Mouse (Mus musculus) right cerebral cortex, postnatal 14 days (tissue): Measurements from ENCODE around the gene Scn5a.

Source experiments
- DNase-seq: peaks from one replicate; pipeline ENCODE4 v3.0.0; 2022

Gene Scn5a

DNA sequence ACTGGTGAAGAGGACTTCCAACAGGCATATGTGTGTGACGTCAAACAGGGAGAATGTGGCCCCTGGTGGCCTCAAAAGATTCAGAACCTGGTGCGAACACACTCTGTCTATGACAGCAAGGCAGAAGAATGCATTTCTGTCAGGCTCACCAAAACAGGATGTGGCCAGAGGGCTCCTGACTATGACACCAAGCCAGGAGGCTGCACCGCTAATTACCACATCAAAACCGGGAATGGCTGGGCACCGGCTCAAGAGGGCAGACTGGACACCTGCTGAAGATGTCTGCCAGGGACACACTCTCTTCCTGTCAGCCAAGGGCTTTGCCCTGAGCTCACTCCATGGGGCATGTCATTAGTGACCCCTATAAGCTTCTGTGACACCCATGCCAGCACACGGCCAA lies 15.2 kb downstream of the Scn5a start:
- no peak for DNase-seq

DNA sequence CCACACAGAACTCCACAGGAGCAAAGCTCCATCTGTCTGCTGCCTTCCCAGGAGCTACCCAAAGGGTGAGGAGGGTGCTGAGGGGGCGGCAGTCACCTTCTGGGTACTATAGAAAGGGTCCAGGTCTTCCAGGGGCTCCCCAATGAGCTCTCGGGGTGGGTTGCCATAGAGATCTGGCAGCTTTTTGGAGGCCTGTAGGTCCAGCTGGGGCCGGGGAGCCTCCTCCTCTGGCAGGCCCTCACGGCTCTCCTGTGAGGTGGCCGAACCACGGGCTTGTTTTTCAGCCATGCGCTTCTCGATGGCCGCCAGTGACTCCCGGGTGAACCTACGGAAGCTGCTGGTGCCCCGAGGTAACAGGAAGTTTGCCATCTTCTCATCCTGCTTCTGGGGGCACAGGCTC lies 16.6 kb downstream of the Scn5a start:
- no peak for DNase-seq

DNA sequence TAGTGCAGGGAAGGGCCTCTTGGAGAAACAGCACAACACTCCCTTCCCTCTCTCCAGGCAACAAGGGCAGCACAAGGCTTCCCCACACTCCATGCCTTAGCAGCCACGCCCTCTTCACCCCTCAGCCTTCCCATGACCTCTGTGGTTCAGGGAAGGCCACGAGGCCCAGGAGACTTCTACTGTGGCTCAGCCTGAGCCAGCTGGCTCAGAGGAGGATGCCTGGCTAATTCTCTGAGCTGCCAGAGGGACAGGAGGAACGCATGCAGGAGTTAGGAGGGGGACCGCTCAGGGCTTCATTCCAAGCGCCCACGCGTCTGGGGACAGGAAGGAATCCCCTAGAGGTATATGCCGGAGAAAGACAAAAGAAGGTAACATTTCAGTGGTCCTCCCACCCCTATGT lies 17.1 kb downstream of the Scn5a start:
- peak; percentile 45 for DNase-seq

DNA sequence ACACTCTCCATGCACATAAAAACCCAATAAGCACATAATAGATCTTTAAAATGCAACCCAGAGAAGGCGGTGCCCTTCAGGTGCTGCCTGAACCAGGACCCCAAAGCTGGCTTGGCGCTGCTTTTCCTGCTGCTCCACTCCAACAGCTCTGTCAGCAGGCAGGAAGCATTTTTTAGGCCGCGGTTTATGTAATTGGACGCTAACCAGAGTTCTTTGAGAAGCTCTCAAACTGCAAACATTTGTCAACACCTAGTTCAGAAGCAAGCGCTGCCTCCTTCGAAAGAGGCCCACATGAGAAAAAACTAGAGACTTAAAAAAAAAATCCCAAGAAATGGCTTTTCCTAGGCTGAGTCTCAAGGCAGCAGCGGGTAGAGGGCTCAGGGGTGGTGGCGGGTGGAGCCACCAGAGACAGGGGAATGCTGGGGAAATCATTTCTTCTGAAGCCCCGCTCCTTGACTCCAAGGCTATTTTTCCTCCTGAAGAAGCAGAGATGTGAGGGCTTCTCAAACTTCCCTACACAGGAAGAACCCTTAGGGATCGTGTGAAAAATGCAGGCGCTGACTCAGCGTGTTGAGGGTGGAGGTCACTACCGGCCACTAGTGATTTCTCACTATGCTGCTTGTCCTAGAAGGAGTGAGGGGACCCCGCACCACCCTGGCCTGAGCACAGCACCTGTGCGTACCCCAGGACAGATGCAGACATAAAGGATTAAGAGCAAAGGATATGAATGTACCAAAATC lies 19.1 kb downstream of the Scn5a start:
- no peak for DNase-seq

DNA sequence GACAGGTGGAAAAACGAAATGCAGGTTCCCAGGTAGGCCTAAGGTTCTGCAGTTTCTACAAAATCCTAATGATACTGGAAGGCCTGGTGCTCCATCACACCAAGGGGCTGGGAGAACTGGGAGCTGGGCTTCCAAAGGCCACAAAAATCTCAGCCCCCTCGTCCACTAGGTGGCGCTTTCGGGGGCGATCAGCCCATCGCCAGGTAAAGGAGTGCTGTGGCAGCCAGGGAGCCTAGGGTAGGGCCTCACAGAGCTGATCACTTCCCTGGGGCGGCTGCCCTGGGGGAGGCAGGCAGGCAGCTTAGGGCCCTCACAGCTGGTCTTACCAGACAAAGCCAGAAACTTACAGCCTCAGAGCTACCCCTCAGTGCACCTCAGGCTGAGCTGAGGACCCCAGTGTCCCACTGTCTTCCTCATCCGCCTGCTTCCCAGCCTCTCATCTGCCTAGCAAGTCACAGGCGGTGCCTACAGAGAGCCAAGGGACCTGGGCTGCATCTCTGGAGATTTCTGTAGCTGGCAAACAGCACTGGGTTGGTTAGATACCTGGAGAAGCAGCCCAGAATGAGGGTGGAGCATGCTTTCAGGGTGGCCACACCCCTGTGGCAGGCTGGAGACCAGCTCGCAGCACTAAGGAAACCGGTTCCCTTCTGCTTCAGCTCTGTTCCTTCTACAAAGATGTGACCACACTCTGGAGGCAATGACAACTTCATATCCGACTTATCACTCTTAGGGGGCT lies 20.5 kb downstream of the Scn5a start:
- DNase-seq = peak; percentile 56

DNA sequence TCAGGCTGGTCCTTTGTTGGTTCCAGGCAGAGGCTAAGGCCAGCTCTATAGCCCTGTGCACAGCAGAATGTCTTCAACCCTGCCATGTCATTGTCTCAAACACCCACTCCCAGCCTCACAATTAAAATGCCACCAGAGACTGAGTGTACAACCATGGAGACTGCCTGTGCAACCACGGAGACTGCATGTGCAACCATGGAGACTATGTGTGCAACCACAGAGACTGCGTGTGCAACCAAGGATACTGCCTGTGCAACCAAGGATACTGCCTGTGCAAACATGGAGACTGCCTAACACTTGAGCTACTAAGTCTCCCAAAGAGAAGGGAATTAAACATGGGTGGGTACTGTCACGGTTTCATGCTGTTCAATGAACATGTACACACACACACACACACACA lies 22.8 kb downstream of the Scn5a start:
- no peak for DNase-seq

DNA sequence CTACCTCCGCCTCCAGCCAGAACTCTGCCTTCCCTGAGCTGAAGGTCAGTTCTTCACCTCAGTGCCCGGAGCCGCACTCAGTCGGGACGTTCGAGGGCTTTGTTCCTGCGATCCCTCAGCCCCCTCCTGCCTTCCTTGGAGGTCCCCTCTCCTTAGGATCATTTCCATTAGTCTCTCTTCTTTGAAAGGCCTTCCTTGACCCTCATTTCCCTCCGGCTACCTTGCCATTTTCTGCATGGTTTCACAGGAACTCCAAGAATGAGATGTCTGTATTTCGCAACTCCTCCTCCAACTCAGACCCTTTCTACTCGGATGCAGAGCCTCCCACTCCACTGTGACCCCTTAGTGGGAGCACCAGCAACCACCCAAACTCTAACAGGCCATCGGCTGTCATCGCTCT lies 31.3 kb downstream of the Scn5a start:
- DNase-seq = no peak

DNA sequence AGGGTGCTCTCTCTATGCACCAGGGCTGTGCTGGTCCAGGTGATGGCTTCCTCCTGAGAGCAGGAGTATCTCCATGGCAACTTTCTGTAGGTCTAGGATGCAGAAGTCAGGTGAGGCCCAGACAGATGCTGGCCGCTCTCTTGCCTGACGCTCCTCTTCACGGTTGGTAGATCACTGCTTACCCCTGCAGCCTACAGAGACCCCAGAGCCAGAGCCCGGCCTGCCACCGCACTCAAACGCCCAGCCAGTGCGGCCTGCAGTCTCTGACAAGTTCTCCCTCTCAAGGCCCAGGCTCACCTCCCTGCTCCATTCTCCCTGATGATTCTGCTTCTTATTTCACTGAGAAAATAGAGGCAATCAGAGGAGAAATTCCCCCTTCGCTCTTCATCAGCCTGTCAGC lies 31.7 kb downstream of the Scn5a start:
- no peak for DNase-seq

DNA sequence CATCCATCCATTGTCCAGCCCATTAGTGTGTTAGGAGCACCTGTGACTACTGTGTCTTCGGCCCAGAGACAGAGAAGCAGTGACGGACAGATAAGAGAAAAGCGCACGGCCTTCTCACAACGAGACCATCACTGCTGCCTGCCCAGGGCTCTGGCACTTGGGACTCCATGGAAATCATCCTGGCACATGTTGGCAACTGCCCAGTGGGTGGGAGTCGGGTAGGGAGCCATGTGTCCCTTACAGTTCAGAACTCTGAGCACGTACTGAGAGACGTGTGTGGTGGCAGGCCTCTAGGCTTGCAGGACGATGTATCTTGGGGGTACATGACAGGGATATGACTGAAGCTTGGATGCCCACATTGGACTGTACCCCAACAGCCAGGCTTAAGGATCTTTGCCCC lies 38.1 kb downstream of the Scn5a start:
- no peak for DNase-seq

DNA sequence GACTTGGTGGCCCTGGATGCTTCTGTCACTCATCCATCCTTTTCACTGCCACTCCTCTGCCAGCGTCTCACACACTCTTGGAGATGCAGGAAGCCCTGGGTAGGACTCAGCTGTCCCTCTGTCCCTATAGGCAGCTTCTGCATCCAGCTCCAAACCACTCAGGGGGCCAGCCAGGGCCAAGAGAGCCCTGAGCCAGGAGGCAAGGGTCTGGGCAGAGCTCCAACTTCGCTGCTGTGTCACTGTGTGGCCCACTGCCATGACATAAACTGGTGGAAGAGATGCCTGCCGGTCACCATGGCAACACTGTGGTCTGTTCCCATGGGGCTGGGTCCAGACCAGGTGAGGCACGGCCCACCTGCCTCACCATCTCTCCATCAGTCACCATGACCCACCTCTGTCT lies 41.0 kb downstream of the Scn5a start:
- DNase-seq = peak; percentile 46

DNA sequence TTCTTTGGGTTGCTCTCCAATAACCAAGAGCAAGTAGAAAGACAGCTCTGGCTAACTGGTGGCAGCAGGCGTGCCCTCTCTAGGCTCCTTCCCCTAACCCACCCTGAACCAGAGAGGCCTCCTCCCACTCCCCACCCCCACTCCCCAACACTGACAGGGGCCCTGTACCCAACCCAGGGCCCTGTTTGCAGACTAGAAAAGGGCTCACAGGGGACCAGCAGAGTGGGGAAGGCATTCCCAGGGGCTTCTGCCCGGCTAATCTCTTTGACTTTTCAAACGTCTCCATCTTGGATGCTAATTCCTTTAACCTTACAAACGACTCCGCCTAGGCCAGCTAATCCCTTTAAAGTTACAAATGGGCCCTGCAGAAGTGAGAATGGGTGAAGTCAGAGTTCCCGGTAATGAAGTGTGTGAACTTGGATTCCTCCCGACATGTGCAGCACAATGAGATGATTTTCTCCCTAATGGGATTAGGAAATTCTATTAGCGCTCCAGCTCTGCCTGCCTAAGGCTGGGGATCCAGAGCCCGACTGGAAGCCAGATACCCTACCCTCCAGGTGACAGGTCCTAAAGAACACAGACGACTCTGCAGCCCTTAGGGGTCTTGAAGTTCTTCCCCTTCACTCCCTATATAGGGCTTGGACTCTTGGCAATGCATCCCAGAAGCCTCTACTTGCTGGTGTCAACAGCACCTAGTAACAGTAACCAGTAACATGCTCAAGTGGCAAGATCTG lies 47.0 kb downstream of the Scn5a start:
- no peak for DNase-seq

DNA sequence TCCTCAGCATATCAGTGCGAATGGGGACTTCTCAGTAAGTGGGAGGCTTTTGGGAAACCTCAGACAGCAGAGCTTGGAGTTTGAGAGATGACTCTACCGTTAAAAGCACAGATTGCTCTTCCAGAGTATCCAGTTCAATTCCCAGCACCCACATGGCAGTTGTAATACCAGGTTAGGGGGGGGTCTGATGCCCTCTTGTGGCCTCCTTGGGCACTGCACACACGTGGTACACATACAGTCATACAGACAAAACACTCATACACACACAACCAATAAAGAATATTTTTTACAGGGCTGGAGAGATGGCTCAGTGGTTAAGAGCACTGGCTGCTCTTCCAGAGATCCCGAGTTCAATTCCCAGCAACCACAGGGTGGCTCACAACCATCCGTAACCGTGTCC lies 54.3 kb downstream of the Scn5a start:
- DNase-seq = no peak

DNA sequence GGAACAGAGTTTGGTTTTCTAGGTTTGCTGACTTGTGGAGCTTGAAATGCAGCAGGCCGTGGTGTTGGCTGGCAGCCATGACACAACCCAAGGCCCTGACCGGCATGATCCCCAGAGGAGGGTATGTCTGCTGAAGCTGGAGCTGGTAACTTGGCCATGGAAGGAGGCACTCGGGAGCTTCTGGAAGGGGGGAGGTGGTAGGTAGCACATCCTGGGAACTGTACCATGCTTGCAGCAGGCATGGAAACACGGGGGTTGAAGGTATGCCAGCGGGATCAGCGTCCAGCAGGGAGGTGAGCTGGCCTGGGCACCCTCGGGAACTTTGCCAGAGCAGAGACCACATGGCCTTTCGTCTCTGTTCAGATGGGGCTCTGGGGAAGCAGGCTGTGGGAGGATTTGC lies 55.5 kb downstream of the Scn5a start:
- no peak for DNase-seq

DNA sequence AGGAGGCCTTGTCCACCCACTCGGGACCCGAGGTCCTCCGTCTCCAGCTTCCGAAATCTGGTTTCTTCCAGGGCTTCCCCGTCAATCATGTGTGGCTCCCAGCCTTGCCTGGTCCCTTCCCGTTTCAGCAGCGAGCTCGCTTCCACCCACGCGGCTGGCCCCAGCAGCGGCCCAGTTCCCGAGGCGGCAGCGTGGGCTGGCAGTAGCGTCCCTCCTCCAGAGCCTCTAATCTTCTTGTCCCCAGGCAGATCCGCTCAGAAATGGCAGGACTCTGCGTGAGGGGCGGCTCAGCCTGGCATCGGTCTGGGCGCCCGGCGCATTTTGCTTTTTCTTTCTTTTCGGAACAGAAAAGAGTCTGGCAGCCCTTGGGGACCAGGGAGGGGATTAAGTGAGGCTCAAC lies 59.7 kb downstream of the Scn5a start:
- DNase-seq = peak; percentile 48

DNA sequence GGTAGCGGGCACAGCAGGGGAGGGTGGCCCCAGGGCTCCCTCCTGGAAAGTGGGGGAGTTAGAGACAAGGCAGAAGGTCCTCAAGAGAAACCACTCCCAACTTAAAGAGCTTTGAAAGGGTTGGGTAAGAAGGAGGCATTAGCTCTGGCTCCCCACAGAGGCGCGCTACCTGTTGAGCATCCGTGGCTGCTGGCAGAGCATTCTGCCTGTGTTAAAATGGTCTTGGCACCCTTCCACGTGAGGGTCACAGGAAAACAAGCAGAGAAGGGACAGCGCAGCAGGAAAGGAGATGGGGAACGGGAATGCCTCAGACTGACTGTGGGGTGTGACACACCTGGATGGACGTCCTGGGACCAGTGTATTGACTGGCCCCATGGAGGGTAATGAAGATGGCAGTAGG lies 60.6 kb downstream of the Scn5a start:
- no peak for DNase-seq

DNA sequence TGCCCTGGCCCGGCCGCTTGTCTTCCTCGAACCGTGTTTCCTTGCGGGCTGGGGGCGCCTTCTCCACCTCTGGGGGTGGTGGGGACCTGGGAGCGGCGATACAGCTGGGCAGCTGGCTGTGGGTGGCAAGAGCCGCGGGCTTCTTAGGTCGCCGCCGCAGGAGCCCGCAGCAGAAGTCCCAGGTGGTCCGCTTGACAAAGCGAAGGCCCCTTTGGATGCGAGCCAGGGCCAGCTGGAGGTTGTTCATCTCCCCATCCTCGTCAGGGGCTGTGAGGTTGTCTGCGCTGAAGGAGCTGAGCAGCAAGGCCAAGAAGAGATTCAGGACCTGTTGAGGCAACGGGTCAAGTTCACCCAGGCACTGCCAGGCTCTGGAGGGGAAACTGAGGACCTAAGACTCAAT lies 61.3 kb downstream of the Scn5a start:
- peak; percentile 23 for DNase-seq

DNA sequence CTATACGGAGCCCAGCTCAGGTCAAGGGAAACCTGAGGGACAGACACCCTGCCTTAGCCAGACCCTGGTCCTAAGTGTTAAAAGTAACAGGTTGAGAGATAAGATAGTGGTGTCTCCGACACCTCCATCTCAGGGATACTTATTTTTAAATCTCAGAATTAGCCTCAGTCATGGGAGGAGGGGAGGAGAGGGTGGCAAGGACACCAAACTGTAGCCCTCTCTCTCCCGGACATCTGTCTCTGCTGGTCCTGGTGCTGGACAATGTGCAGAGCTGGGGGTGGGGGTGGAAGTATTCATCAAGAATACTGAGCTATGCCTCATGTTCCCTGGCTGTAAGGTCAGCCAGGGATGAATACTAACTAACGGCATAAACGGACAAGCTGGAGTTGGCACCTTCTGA lies 62.0 kb downstream of the Scn5a start:
- DNase-seq = no peak

DNA sequence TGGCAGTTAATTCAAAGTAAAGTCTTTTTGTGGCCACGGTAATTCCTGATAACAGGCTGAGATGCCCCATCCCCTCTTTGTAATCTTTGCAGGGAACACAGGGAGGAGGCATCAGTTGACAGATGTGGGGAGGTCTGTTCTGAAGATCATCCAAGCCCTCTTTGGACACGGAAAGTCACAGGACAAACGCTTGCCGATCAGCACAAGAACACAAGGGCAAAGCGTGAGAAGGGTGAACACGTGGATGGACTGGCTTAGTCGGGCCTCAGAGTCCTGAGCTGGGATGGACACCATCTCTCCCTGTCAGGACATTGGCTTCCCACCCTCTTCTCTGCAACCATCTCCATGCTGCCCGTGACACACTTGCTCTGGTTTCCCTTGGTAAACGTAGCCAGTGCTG lies 63.4 kb downstream of the Scn5a start:
- no peak for DNase-seq

DNA sequence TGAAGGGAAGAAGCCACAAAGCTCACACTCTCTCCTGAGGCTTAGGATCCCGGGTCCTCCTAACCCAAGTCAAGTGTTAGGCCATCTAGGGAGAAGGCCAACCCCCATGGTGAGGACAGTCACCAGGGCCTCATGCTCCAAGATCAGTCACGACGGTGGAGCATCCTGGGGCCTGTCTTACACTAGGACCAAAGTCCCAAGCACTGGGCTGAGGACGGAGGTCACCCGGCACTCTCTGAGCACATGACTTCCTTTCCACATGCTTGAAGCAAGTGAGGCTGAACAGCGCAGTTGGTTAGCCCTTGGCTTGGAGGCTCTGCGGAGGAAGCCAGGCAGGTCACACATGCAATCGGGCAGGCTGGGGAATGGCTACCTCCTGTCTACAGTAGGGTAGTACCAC lies 63.8 kb downstream of the Scn5a start:
- DNase-seq = no peak

DNA sequence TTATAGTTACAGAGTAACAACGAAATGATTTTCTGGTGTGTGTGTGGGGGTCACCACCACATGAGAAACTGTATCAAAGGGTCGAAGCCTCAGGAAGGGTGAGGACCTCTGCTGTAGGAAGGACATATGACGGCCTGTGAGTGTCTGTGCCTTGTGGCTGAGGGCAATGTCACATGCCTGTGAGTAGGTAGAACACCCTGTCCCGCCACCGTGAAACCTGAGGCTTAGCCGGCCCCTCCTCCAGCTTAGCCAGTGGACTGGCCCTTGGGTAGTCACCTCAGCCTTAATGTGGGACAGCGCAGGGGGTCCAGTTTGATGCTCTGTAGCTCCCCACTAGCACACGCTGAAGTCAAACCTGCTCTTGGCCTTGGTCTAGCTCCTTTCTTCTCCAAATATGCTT lies 65.0 kb downstream of the Scn5a start:
- DNase-seq = no peak

DNA sequence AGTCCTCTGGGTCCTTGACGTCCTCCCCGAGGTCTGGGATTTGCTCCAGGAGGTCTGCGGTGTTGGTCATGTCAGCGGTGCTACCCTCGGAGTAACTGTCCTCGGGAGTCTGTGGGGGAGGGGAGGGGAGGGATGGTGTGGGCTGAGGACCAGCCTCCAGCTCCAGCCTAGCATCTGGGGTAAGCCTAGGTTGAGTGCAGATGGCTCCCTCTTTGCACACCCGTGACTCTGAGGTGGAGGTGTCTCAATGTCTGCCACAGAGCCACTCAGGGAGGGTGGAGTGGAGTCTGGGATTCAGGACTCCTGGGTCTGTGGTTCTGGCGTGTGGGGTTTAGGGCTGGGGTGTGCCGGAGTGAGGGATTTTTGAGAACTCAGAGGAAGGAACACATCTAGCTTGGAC lies 65.8 kb downstream of the Scn5a start:
- no peak for DNase-seq

DNA sequence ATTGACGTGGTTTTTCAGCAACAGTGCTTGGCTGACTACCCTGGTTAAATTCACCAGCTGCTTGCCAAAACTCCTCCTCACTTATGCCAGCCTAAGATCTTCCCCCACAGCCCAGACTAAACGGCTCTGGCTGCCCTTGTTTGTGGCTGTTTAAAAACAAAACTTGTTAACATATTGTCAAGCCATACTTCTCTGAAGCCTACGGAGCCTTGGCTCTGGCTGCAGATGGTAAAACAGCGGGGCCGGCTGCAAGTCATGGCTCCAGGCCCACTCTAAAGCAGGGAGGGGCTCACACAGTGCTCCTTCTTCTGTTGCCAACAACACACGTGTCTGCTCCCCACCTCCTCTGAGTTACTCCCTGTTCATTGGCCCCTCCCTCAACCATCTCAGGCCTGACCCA lies 67.9 kb downstream of the Scn5a start:
- DNase-seq = peak; percentile 25

DNA sequence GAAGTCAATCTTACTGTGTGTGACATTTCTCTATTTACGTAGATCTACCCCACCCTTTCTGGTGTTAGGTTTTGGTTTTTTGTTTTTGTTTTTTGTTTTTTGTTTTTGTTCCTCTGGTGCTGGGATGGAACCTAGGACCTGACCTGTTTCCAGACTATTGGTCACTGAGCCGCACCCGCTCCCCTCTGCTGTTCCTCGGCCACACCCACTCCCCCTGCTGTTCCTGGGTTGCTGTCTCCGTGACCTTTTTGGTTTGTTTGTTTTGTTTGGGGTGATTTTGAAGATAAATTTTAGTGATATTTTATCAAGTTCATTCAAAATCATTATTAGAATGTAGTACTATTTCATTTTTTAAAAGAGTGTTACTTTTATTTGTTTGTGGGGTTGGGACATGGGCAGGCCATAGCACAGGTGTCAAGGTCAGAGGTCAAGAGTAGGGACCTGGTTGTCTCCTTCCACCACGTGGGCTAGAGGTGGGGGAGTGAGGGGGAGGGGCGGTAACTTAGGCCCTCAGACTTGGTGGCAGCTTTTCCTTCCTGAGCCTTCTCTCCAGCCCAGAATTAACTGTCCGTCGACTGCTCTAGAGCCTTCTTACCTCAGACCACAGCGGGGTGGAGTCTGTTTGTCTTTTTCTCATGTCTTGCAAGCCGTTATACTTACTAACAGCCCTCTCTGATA lies 73.7 kb downstream of the Scn5a start:
- no peak for DNase-seq

DNA sequence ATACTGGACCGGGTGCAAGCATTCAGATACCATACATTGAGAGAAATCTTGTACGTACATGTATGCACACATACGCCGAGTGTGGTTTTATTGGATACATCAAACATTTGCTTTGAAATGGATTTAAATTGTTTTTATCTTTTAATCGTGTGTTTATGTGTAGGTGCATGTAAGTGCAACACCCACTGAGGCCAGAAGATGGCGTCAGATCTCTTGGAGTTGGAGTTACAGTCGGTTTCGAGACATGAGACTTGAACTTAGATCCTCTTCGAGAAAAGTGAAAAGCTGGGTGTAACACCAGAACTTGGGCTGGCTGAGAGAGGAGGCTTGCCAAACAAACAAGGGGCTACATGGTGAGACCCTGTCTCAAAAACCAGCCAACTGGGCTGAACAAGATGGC lies 75.2 kb downstream of the Scn5a start:
- no peak for DNase-seq
